Mouse (Mus musculus): ENCODE measurements around the gene Klk1b4.
"Not testable (repeated sequence)": the region's sequence is repeated elsewhere in the genome, so short reads cannot be mapped to it uniquely, and the experiment has no call there.

DNA sequence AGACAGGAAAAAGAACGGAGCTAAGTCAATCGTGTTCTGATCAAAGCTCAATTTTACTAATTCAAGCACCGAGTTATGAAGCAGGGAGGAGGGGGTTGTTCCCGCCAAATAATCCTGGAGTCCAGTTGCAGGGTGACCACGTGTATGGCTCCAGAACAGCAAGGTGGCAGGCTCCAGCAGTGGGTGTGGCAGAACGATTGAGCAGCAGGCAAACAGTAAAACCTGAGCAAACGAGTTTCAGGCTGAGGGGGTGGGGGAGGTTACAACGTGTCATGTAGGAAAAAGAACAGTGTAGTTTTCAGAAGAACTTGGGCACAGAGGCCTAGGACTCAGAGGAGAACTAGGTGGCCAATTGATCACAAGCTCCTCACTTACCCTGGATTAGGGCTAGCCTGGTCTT is 20.7 kb upstream of the Klk1b4 start:
- not testable (repeated sequence) for TF ChIP-seq POLR2A (IDR thresholded peaks at IDR 0.05; ENCODE audit: borderline replicate concordance, extremely low read depth, low read depth, low read length); CTCF (IDR thresholded peaks at IDR 0.05; ENCODE audit: insufficient read depth, low read length)
